Comparison of ENCODE assay signal across 12 mouse cellular contexts in the genomic region with DNA sequence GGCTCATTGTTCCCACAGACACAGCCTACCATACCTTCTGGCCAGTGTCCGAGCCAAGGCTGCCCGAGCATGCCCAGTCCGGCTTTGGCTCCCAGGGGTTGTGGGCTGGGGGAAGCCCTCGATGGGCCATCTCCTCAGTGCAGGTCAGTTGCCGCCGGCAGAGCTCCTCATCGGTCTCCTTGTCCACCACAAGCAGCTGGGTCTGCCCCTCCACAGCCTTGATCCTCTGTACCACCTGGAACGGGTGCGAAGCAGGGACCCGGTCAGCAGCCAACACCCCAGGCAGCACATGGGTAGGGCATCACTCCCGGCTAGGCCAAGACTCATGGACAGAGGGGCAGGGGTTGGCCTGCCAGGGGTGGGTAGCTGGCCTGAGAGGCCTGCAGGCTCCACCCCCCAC. TPM values are rescaled to one million over a fixed set of nuclear protein-coding genes. Genes with fewer than 3 reads are reported as not detected.
A peak's percentile ranks its signal among the peaks of the same experiment; 100 is the strongest.
DNase-seq lines count a peak whose midpoint lies in the region; ATAC-seq and TF ChIP-seq lines count a peak whose summit lies in the region.
"Had no signal": no experiment of that assay in that cellular context is flagged by ENCODE, and none has a peak within 500 bp of the region (broad histone marks: within the 10 kb centered on the region; RNA-seq: fewer than 3 reads in every experiment).

No protein-coding gene starts in this region.

- no peak overlapping the region; the same call in 1 of the 2 replicates for H3K4me2 ChIP-seq in intestine, embryonic 15.5 days (replicated peaks)
- 0 out of 2 replicates have a peak overlapping the region, but pooled peaks have one; percentile 14 for H3K4me2 ChIP-seq in stomach, embryonic 14.5 days (replicated peaks; ENCODE audit: low read depth, low read length)

- no peaks in the 10 kb centered on the region for H3K9me3 ChIP-seq in intestine, embryonic 15.5 days
- H3K9me3 ChIP-seq in stomach, embryonic 14.5 days (ENCODE audit: control insufficient read depth, low read depth, low read length) = no peaks in the 10 kb centered on the region
- H3K9me3 ChIP-seq: megakaryocyte, embryonic 14.5 days had no signal

- TF ChIP-seq POLR2A in lung, adult 2 months (IDR thresholded peaks at IDR 0.05; ENCODE audit: borderline replicate concordance, extremely low read depth, low read depth, low read length) = no peak; the same call in 1 of the 2 replicates

- no peak for TF ChIP-seq CTCF in gastrocnemius, adult 2 months (IDR thresholded peaks at IDR 0.05)
- no peak for TF ChIP-seq CTCF in lung, adult 2 months (IDR thresholded peaks at IDR 0.05; ENCODE audit: insufficient read depth, low read length)

- H3K4me1 ChIP-seq in lung, adult 2 months (ENCODE audit: control insufficient read depth, insufficient read depth, low read length) = peaks cover 26% of the 10 kb centered on the region
- H3K4me1 ChIP-seq in intestine, embryonic 15.5 days (replicated peaks) = peaks cover 40% of the 10 kb centered on the region
- peaks cover 32% of the 10 kb centered on the region for H3K4me1 ChIP-seq in stomach, embryonic 14.5 days (ENCODE audit: control insufficient read depth, insufficient read depth, low read length)

- intact Hi-C loops in gastrocnemius, adult 2 months (cut with DNase I) = no loop called here

- 43% methylated on average over 11 of the region's 11 CpGs for WGBS in lung, adult 2 months
- 76% methylated on average over 11 of the region's 11 CpGs for WGBS in intestine, embryonic 15.5 days
- 83% methylated on average over 11 of the region's 11 CpGs for WGBS in stomach, embryonic 14.5 days

- ATAC-seq in intestine, embryonic 15.5 days = no peak
- ATAC-seq in stomach, embryonic 14.5 days (ENCODE audit: insufficient number of reproducible peaks, insufficient read depth, low FRiP score, low read depth) = no peak

- H3K4me3 ChIP-seq in gastrocnemius, adult 2 months = peak overlapping the region; percentile 83
- H3K4me3 ChIP-seq in lung, adult 2 months (replicated peaks; ENCODE audit: extremely low read depth, low read depth, low read length) = peak overlapping the region; percentile 58
- peak overlapping the region; percentile 14; the same call in 1 of the 2 replicates for H3K4me3 ChIP-seq in intestine, embryonic 15.5 days (replicated peaks)
- H3K4me3 ChIP-seq in stomach, embryonic 14.5 days (ENCODE audit: low read depth, low read length) = no peak overlapping the region
- H3K4me3 ChIP-seq: megakaryocyte, embryonic 14.5 days had no signal

- H3K9ac ChIP-seq in intestine, embryonic 15.5 days = no peak overlapping the region; the same call in 1 of the 2 replicates
- no peak overlapping the region for H3K9ac ChIP-seq in stomach, embryonic 14.5 days (replicated peaks; ENCODE audit: low read depth, low read length)

- H3K36me3 ChIP-seq in intestine, embryonic 15.5 days = no peaks in the 10 kb centered on the region
- peaks cover 3% of the 10 kb centered on the region; the same call in 1 of the 2 replicates for H3K36me3 ChIP-seq in stomach, embryonic 14.5 days (ENCODE audit: control insufficient read depth, insufficient read depth, low read length)

- H3K27ac ChIP-seq in gastrocnemius, adult 2 months = peak overlapping the region; percentile 94
- H3K27ac ChIP-seq in intestine, embryonic 15.5 days = 0 out of 2 replicates have a peak overlapping the region, but pooled peaks have one; percentile 17
- H3K27ac ChIP-seq in stomach, embryonic 14.5 days (ENCODE audit: low read length) = no peak overlapping the region

- H3K27me3 ChIP-seq in intestine, embryonic 15.5 days (replicated peaks) = no peaks in the 10 kb centered on the region
- no peaks in the 10 kb centered on the region for H3K27me3 ChIP-seq in stomach, embryonic 14.5 days (ENCODE audit: control insufficient read depth, insufficient read depth, low read length)

- DNase-seq in gastrocnemius, adult 2 months = no peak
- no peak for DNase-seq in gastrocnemius, adult 8-10 months (ENCODE audit: low spot score in 2 of 2)
- DNase-seq in lung, adult 2 months = no peak
- no peak for DNase-seq in lung, postnatal 25 days (ENCODE audit: low spot score)
- DNase-seq in thymus, postnatal 36 days = no peak
- DNase-seq in spleen, postnatal 4 days (ENCODE audit: low spot score in 2 of 2) = no peak
- DNase-seq: layer of hippocampus, postnatal 36 days; thymus, postnatal 14 days had no signal

RNA-seq across cellular contexts. Expression of a gene that starts 2.6 kb away (rescaled TPM):
- 10 to 100 TPM; 27.8 to 52.9 TPM for total RNA-seq in gastrocnemius, adult 2 months (2021)
- 10 to 100 TPM; 17.8 to 38.4 (median 20.8) TPM for total RNA-seq in gastrocnemius, adult 8-10 months (2022)
- polyA plus RNA-seq in lung, adult 2 months (2012; rRNA removed) = 507 and 712 TPM in 2 replicates
- 43.9 and 49.2 TPM in 2 replicates for polyA plus RNA-seq in intestine, embryonic 15.5 days (2015; fragmentation: Nextera tagmentation; extraction: Ambion mirVana)
- polyA plus RNA-seq in stomach, embryonic 14.5 days (2014; fragmentation: Nextera tagmentation; extraction: Ambion mirVana) = 44.9 and 47.7 TPM in 2 replicates

RNA-seq across cellular contexts. Expression of a gene that starts 10.8 kb away (rescaled TPM):
- total RNA-seq in gastrocnemius, adult 2 months (2021) = not detected
- total RNA-seq in gastrocnemius, adult 8-10 months (2022) = not detected
- polyA plus RNA-seq in lung, adult 2 months (2012; rRNA removed) = 77.9 and 131 TPM in 2 replicates
- polyA plus RNA-seq in intestine, embryonic 15.5 days (2015; fragmentation: Nextera tagmentation; extraction: Ambion mirVana) = 0.30 and 0.56 TPM in 2 replicates
- 0.42 and 0.90 TPM in 2 replicates for polyA plus RNA-seq in stomach, embryonic 14.5 days (2014; fragmentation: Nextera tagmentation; extraction: Ambion mirVana)
- total RNA-seq: gastrocnemius, adult 18-20 months had no signal

RNA-seq across cellular contexts. Expression of a gene that starts 15.0 kb away (rescaled TPM):
- total RNA-seq in gastrocnemius, adult 2 months (2021) = 1 to 10 TPM; 2.6 to 3.4 TPM
- total RNA-seq in gastrocnemius, adult 8-10 months (2022) = 1 to 10 TPM; 1.8 to 3.4 (median 2.2) TPM
- polyA plus RNA-seq in lung, adult 2 months (2012; rRNA removed) = 18.8 and 19.3 TPM in 2 replicates
- 15.6 and 18.1 TPM in 2 replicates for polyA plus RNA-seq in intestine, embryonic 15.5 days (2015; fragmentation: Nextera tagmentation; extraction: Ambion mirVana)
- 18.1 and 19.6 TPM in 2 replicates for polyA plus RNA-seq in stomach, embryonic 14.5 days (2014; fragmentation: Nextera tagmentation; extraction: Ambion mirVana)

RNA-seq across cellular contexts. Expression of a gene that starts 15.1 kb away (rescaled TPM):
- 10 to 100 TPM; 84.9 to 90.4 TPM for total RNA-seq in gastrocnemius, adult 2 months (2021)
- 10 to 100 TPM; 75.8 to 86.4 (median 82.7) TPM for total RNA-seq in gastrocnemius, adult 8-10 months (2022)
- polyA plus RNA-seq in lung, adult 2 months (2012; rRNA removed) = 220 and 230 TPM in 2 replicates
- 41.0 and 45.7 TPM in 2 replicates for polyA plus RNA-seq in intestine, embryonic 15.5 days (2015; fragmentation: Nextera tagmentation; extraction: Ambion mirVana)
- 57.1 and 57.7 TPM in 2 replicates for polyA plus RNA-seq in stomach, embryonic 14.5 days (2014; fragmentation: Nextera tagmentation; extraction: Ambion mirVana)

RNA-seq across cellular contexts. Expression of a gene that starts 22.0 kb away (rescaled TPM):
- total RNA-seq in gastrocnemius, adult 2 months (2021) = 10 to 100 TPM; 22.1 to 24.5 TPM
- 10 to 100 TPM; 22.4 to 27.6 (median 27.0) TPM for total RNA-seq in gastrocnemius, adult 8-10 months (2022)
- polyA plus RNA-seq in lung, adult 2 months (2012; rRNA removed) = 89.7 and 89.8 TPM in 2 replicates
- 20.0 and 20.5 TPM in 2 replicates for polyA plus RNA-seq in intestine, embryonic 15.5 days (2015; fragmentation: Nextera tagmentation; extraction: Ambion mirVana)
- polyA plus RNA-seq in stomach, embryonic 14.5 days (2014; fragmentation: Nextera tagmentation; extraction: Ambion mirVana) = 24.8 and 26.5 TPM in 2 replicates

Comparison
In these comparisons a context has a peak if more than half of its experiments do, and no peak if none do; other contexts are left out.
1. RNA of a gene that starts 2.6 kb away (polyA plus RNA-seq): 507 to 712 TPM in lung, adult 2 months; 44.9 to 47.7 TPM in stomach, embryonic 14.5 days and 43.9 to 49.2 TPM in intestine, embryonic 15.5 days; every median in the first group is over 10 times any median in the second.
2. RNA of a gene that starts 10.8 kb away (polyA plus RNA-seq): 77.9 to 131 TPM in lung, adult 2 months; 0.42 to 0.90 TPM in stomach, embryonic 14.5 days and 0.30 to 0.56 TPM in intestine, embryonic 15.5 days; every median in the first group is over 10 times any median in the second.